Mouse (Mus musculus) 3134 (cell line): ENCODE results near the gene Pheta2.
"Not testable (repeated sequence)": the region's sequence is repeated elsewhere in the genome, so short reads cannot be mapped to it uniquely, and the experiment has no call there.

ENCODE experiments used
- DNase-seq: peaks from one replicate; pipeline ENCODE4 v3.0.0-alpha.2; 2011; ENCODE audit warnings: low spot score; ENCODE audit not compliant: insufficient read length; ENCODE audit errors: extremely low read depth

The Pheta2 gene

GRCm38 (mm10) chr15:82342543-82342935 is 3.8 kb downstream of the Pheta2 start:
- DNase-seq: no peak

GRCm38 (mm10) chr15:82343368-82344287 is 4.9 kb downstream of the Pheta2 start:
- DNase-seq: no peak

GRCm38 (mm10) chr15:82344971-82345370 is 6.2 kb downstream of the Pheta2 start:
- DNase-seq: no peak

GRCm38 (mm10) chr15:82345820-82346470 is 7.2 kb downstream of the Pheta2 start:
- peak; percentile 96 for DNase-seq

- DNase-seq: no peak
Observed at GRCm38 (mm10) chr15:82346580-82347302, 8.0 kb downstream of the Pheta2 start.

GRCm38 (mm10) chr15:82347303-82347676 is 8.5 kb downstream of the Pheta2 start:
- no peak for DNase-seq

GRCm38 (mm10) chr15:82347852-82348251 is 9.1 kb downstream of the Pheta2 start:
- DNase-seq: no peak

GRCm38 (mm10) chr15:82348258-82348998 is 9.7 kb downstream of the Pheta2 start:
- no peak for DNase-seq

GRCm38 (mm10) chr15:82348999-82349341 is 10.2 kb downstream of the Pheta2 start:
- no peak for DNase-seq

- no peak for DNase-seq
Observed at GRCm38 (mm10) chr15:82350349-82350748, 11.6 kb downstream of the Pheta2 start.

GRCm38 (mm10) chr15:82351480-82351879 is 12.7 kb downstream of the Pheta2 start:
- DNase-seq: no peak

- DNase-seq: no peak
Observed at GRCm38 (mm10) chr15:82353078-82353744, 14.5 kb downstream of the Pheta2 start.

GRCm38 (mm10) chr15:82353745-82354113 is 15.0 kb downstream of the Pheta2 start:
- DNase-seq: no peak

GRCm38 (mm10) chr15:82354126-82354945 is 15.6 kb downstream of the Pheta2 start, which contains the start of gene Ndufa6:
Ndufa6 (minus strand) TSS chr15:82354322.
- DNase-seq: peak; percentile 99

GRCm38 (mm10) chr15:82358431-82359260 is 19.9 kb downstream of the Pheta2 start:
- DNase-seq: no peak

GRCm38 (mm10) chr15:82361459-82362018 is 22.8 kb downstream of the Pheta2 start:
- DNase-seq: no peak

- DNase-seq: no peak
Observed at GRCm38 (mm10) chr15:82362234-82362633, 23.5 kb downstream of the Pheta2 start.

- DNase-seq: not testable (repeated sequence)
Observed at GRCm38 (mm10) chr15:82363801-82364200, 25.1 kb downstream of the Pheta2 start.
